Mouse (Mus musculus) CD4-positive, CD25-positive, alpha-beta regulatory T cell (primary cell): ENCODE measurements around the gene Dnajc28. TPM values are rescaled to one million over a fixed set of nuclear protein-coding genes. Genes with fewer than 3 reads are reported as not detected.

ENCODE experiments used
- polyA plus RNA-seq: library from polyadenylated mRNA; unstranded; fragments of 100-300 nt; shearing (Covaris generic); gene quantifications from one replicate; pipeline ENCODE4 v1.2.1, GENCODE M21; 2017

The Dnajc28 gene
- 2.6 TPM for polyA plus RNA-seq

DNA sequence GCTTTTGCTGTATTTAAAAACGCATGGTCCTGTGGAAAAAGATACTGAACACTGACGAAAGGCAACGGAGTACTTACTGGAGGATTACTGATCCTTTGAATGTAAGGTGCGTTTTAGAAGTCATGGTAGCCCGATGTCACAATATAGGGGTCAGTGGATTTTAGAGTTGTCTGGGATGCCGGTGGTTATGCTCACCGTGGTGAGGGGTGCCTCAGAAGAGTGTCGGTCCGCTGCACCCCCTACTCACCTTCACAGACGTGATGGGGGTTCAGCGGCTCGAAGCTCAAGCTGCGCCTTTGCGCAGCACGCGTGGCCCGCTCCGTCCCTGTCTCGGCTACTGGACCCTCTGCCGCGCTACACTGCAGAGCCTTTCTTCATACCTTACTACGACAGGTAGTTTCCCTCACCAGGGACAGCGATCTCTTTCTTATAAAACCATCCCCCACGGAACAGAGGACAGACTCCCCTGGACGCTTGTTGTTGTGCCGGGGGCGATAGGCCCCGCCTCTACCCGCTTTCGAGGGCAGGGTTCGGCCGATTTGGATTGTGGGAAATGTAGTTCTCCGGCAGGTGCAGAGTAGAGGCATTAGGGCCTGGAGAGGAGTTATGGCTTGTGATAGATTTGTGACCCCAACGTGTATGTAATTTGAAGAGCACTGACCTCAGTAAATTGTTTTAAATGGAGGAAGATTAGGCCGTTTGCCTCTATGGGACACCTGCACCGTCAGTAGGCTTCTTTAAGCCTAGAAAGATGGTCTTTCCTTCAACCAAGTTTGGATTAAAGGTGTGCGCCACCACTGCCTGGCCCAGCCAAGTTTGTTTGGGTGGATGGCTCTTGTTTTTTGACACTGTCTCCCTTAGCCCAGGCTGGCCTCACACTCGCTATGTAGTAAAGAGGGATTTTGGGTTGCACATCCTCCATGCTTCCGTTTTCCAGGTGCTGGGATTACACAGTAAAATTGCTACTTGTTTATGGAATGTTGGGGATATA is at the start of gene Dnajc28:
TSS of gene Dnajc28 (minus strand) at position 516 of the 991 bp plus-strand sequence.

GRCm38 (mm10) chr16:91647461-91648219 is 28.8 kb upstream of the Dnajc28 start, which contains the start of gene Son:
Son (plus strand) TSS chr16:91647506.

DNA sequence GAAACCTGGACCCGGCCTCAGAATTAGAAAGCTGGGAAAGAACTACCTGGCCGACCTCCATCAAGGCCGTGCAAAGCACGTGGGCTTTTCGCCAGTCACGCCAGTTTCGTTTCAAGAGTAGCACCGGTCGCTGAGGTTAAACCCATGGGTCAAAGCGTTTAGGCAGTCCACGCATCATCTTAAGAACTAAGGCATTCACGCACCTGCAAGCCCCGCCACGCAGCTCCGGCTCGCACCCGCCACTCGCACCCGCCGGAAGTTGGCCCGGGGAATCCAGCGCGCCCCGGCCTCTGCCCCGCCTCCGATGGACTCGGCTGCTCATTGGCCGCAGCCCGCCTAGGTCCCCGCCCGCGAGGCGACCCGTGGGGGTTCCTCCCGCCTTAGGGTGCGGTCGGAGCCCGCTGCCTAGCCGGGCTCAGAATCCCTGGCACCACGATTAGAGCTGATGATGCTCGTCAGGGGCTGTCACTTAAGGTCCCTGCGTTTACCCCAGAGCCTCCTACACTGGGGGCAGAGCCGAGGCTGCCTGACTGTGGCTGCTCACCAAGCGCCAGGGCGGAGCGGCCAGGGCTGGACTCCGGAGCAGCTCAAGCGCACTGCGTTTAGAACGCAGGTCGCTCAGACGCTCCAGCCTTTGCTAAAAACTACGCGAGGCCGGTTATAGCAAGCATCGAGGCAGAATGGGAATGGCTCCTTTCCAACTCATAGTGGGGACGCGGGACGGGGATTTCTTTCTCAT is 28.0 kb upstream of the Dnajc28 start, which contains the start of gene Gart:
TSS of gene Gart (minus strand) at position 272 of the 739 bp plus-strand sequence.

GRCm38 (mm10) chr16:91597672-91598010 is 21.2 kb downstream of the Dnajc28 start, which contains the start of gene Tmem50b:
Tmem50b (minus strand) TSS chr16:91597800.

Other genes with a start within 250 kb of the Dnajc28 start
- 129 TPM for gene Ifnar2, start 246.2 kb downstream of the Dnajc28 start, polyA plus RNA-seq
- gene Gm21970, start 227.3 kb downstream of the Dnajc28 start, polyA plus RNA-seq, result not detected
- gene Il10rb, start 212.9 kb downstream of the Dnajc28 start, polyA plus RNA-seq, result 154 TPM
- 168 TPM for gene Ifnar1, start 133.8 kb downstream of the Dnajc28 start, polyA plus RNA-seq
- gene Ifngr2, start 72.0 kb downstream of the Dnajc28 start, polyA plus RNA-seq, result 66.1 TPM
- 35.6 TPM for gene Tmem50b, start 21.2 kb downstream of the Dnajc28 start, polyA plus RNA-seq
- gene Gart, start 27.9 kb upstream of the Dnajc28 start, polyA plus RNA-seq, result 127 TPM
- 136 TPM for gene Son, start 28.5 kb upstream of the Dnajc28 start, polyA plus RNA-seq
- 86.4 TPM for gene Donson, start 69.7 kb upstream of the Dnajc28 start, polyA plus RNA-seq
- 66.7 TPM for gene Cryzl1, start 109.9 kb upstream of the Dnajc28 start, polyA plus RNA-seq
- gene Itsn1, start 110.3 kb upstream of the Dnajc28 start, polyA plus RNA-seq, result 3.0 TPM